Mouse (Mus musculus) intestine, embryonic 14.5 days (tissue): Measurements from ENCODE around the gene Fgf18. TPM values are rescaled to one million over a fixed set of nuclear protein-coding genes. Genes with fewer than 3 reads are reported as not detected.

ENCODE experiments used
- ATAC-seq: fragments of 200-750 bp; cut with Nextera tagmentation; replicated peaks from 2 replicates; pipeline ENCODE4 v1.8.0; 2017; ENCODE audit warnings: low read depth, moderate number of reproducible peaks, moderate TSS enrichment, moderate library complexity; ENCODE audit not compliant: low FRiP score, low TSS enrichment
- DNase-seq: peaks from one replicate; pipeline ENCODE4 v3.0.0-alpha.2; 2018; ENCODE audit warnings: low spot score
- H3K27ac ChIP-seq: fragments of 300-500 bp; sonication (generic); 2 replicates; pipeline ENCODE4 v1.5.1; 2014; ENCODE audit warnings: low read depth, mild to moderate bottlenecking, control low read depth
- H3K27me3 ChIP-seq: fragments of 300-500 bp; sonication (generic); replicated peaks from 2 replicates; pipeline ENCODE4 v1.6.1; 2014; ENCODE audit warnings: low read length, control low read depth; ENCODE audit not compliant: control insufficient read depth, insufficient read depth
- H3K36me3 ChIP-seq: fragments of 300-500 bp; sonication (generic); 2 replicates; pipeline ENCODE4 v1.6.1; 2014; ENCODE audit warnings: low read length, control low read depth; ENCODE audit not compliant: control insufficient read depth, insufficient read depth
- H3K4me1 ChIP-seq: fragments of 300-500 bp; sonication (generic); replicated peaks from 2 replicates; pipeline ENCODE4 v1.6.1; 2014; ENCODE audit warnings: low read length, control low read depth, mixed read lengths; ENCODE audit not compliant: control insufficient read depth, insufficient read depth
- H3K4me2 ChIP-seq: fragments of 300-500 bp; sonication (generic); 2 replicates; pipeline ENCODE4 v1.6.1; 2014; ENCODE audit warnings: low read length
- H3K4me3 ChIP-seq: fragments of 300-500 bp; sonication (generic); 2 replicates; pipeline ENCODE4 v1.5.1; 2014; ENCODE audit warnings: low read depth, low read length, control low read depth, mixed read lengths
- H3K9ac ChIP-seq: fragments of 300-500 bp; sonication (generic); 2 replicates; pipeline ENCODE4 v1.6.1; 2014; ENCODE audit warnings: mild to moderate bottlenecking, low read length
- H3K9me3 ChIP-seq: fragments of 300-500 bp; sonication (generic); 2 replicates; pipeline ENCODE4 v1.6.1; 2016; ENCODE audit warnings: low read length, control low read depth; ENCODE audit not compliant: control insufficient read depth
- WGBS: fragments of 180-500 bp; shearing (Covaris S2); extraction: QIAGEN DNeasy Blood & Tissue Kit; methylation state at CpG from one replicate; pipeline ENCODE4 v1.1.7; 2014; 5-methylcytosine and 5-hydroxymethylcytosine counted together
- polyA plus RNA-seq: library from polyadenylated mRNA; unstranded; fragments of >200 nt; fragmentation: Nextera tagmentation; extraction: Ambion mirVana; gene quantifications from 2 replicates; pipeline ENCODE4 v1.2.1, GENCODE M21; 2014

Fgf18 gene
- polyA plus RNA-seq, 1 experiment from 2014 or later, result 2.1 TPM

DNA sequence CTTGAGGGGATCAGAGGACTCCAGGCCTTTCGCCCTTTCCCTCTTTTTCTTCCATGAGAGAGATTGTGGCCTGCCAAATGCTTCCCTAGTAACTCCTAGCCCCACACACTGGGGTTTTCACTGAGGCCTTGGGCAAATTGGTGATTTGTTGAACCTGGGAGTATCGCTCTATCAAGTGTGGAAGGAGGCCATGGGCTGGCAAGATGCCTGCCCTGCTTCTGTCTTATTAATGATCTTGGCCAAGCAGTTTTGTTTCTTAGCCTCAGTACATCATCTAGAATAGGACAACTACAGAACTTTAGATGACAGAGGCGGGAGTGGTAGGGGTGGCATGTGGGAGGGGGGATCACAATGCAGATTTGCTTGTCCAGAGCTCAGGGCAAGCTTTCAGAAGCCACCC is 31.4 kb downstream of the Fgf18 start:
- DNase-seq (no peak), ATAC-seq (no peak)
- WGBS, result 91% methylated on average over 3 of the region's 3 CpGs

DNA sequence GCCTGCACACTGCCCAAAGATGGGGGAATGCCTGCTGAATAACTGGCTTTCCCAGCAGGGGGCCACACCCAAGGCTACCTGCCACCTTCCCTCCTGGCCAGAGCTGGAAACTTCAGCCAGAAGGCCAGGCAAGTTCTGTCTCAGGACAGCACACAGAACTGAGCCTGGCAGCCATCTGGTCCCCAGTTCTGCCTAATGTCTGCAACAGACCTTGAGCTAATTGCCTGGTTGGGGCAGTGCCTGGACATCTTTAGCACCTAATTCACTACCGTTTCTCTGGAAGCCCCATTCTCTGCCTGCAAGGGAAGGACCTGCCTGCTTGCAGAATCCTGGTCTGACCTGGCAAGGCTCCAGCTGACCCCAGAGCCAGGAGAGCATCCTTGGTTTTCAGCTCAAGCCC is 34.8 kb downstream of the Fgf18 start:
- H3K27ac ChIP-seq, result no peak overlapping the region
- no peaks in the 10 kb centered on the region for H3K27me3 ChIP-seq
- ATAC-seq (no peak), DNase-seq (no peak)
- H3K4me1 ChIP-seq, result no peaks in the 10 kb centered on the region
- no peaks in the 10 kb centered on the region for H3K36me3 ChIP-seq
- no peak overlapping the region for H3K4me2 ChIP-seq
- H3K9ac ChIP-seq, result no peak overlapping the region
- 19% methylated on average over 1 of the region's 1 CpGs for WGBS
- no peaks in the 10 kb centered on the region for H3K9me3 ChIP-seq
- H3K4me3 ChIP-seq, result no peak overlapping the region

More for the DNA sequence above, 31.4 kb downstream of the Fgf18 start:
- Histone ChIP-seq H3K36me3 (no peaks in the 10 kb centered on the region), H3K9ac (no peak overlapping the region), H3K27me3 (no peaks in the 10 kb centered on the region), H3K4me2 (no peak overlapping the region), H3K4me1 (no peaks in the 10 kb centered on the region), H3K9me3 (no peaks in the 10 kb centered on the region), H3K4me3 (no peak overlapping the region), H3K27ac (no peak overlapping the region)

DNA sequence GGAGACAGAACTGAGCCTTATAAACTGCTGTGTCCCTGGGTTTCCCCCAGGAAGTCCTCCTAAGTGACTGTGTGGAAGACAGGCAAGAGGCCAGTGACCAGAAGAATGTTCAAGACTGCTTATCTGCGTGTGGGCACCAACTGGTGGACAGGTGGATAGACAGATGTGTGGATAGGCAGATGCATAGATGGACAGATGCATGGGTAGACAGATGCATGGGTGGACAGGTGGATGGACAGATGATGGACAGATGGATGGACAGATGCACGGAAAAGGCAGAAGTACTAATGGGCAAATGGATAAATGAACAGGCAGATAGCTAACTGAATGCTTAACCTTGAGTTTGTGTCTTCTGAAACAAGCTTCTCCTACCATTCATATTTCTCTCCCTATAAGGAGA is 37.1 kb downstream of the Fgf18 start:
- Histone ChIP-seq H3K27me3 (no peaks in the 10 kb centered on the region), H3K4me3 (no peak overlapping the region), H3K36me3 (no peaks in the 10 kb centered on the region), H3K9me3 (no peaks in the 10 kb centered on the region), H3K9ac (no peak overlapping the region), H3K4me2 (no peak overlapping the region), H3K27ac (no peak overlapping the region), H3K4me1 (no peaks in the 10 kb centered on the region)
- ATAC-seq (no peak), DNase-seq (no peak)
- 80% methylated on average over 2 of the region's 2 CpGs for WGBS

DNA sequence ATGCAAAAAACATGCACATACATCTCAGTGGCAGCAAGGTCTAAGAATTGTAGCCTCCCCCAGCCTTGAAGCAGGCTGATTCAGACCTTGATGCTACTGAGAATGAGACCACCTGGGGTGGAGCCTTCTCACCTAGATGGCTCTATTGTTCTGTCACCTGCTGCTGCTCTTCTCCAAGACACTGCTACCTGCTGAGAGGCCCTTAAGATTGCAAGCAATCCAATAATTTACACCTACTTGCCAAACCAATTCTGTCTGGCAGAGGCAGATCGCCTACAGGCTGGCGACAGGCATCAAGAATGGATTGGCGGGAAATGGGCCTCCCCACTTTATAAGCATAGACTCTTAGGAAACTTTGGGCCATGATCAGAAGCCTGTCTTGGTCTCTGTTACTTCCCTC is 39.7 kb downstream of the Fgf18 start:
- Histone ChIP-seq H3K27ac (no peak overlapping the region), H3K4me3 (no peak overlapping the region), H3K9me3 (no peaks in the 10 kb centered on the region), H3K4me2 (no peak overlapping the region), H3K36me3 (no peaks in the 10 kb centered on the region), H3K27me3 (no peaks in the 10 kb centered on the region), H3K9ac (no peak overlapping the region), H3K4me1 (no peaks in the 10 kb centered on the region)
- WGBS, result 32% methylated on average over 3 of the region's 3 CpGs
- DNase-seq (no peak), ATAC-seq (no peak)

DNA sequence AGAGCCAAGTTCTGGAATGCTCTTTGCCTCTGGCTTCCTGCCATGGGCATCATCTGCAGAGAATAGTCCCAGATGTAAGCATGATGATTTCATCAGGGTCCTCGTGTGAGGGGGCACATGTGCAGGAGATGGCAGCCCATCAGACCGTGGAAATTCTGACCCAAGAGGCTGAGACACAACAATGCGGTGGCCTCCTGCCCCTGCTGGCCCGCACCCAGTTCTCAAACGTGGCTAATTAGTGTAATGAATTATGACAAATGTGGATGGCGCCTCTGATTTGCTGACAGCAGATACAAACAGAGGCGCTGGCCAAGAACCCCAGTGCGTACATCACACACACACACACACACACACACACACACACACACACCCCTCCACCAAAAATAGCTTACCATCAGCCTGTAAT is 42.3 kb downstream of the Fgf18 start:
- Histone ChIP-seq H3K27me3 (no peaks in the 10 kb centered on the region), H3K9me3 (no peaks in the 10 kb centered on the region), H3K4me1 (peaks cover 4% of the 10 kb centered on the region; the same call in 1 of the 2 replicates), H3K4me2 (no peak overlapping the region), H3K27ac (no peak overlapping the region), H3K4me3 (no peak overlapping the region), H3K36me3 (no peaks in the 10 kb centered on the region), H3K9ac (no peak overlapping the region)
- ATAC-seq (no peak), DNase-seq (no peak)
- WGBS, result 68% methylated on average over 8 of the region's 8 CpGs

DNA sequence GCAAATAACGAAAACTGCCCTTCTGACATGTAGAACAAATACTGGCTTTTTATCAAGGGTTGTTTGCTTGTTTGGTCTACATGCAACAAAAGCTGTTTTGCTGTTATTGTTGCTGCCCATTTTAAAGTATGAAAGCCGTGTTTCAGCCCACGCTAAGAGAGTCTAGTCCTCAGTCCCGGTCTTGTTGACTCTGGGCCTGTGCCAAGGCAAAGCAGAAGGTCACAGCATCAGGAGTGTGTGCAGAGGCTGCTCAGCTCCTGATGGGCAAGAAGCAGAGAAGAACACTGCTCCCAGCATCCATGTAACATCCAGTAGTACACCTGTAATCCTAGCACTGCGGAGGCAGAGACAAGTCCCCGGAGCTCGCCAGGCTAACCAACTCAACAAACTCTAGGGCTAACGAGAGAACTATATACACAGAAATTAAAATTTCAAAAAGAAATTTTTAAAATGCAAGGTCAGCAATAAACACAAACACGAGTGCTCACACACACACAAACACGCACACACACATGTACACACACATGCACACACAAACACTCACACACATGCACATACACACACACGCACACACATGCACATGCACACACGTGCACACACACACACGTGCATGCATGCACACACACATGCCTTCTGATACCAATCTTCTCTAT is 43.8 kb downstream of the Fgf18 start:
- Histone ChIP-seq H3K4me2 (no peak overlapping the region), H3K27ac (no peak overlapping the region), H3K4me3 (no peak overlapping the region), H3K9me3 (no peaks in the 10 kb centered on the region), H3K36me3 (no peaks in the 10 kb centered on the region), H3K4me1 (peaks cover 6% of the 10 kb centered on the region; the same call in 1 of the 2 replicates), H3K27me3 (no peaks in the 10 kb centered on the region), H3K9ac (no peak overlapping the region)
- DNase-seq (no peak), ATAC-seq (no peak)
- 88% methylated on average over 13 of the region's 13 CpGs for WGBS

DNA sequence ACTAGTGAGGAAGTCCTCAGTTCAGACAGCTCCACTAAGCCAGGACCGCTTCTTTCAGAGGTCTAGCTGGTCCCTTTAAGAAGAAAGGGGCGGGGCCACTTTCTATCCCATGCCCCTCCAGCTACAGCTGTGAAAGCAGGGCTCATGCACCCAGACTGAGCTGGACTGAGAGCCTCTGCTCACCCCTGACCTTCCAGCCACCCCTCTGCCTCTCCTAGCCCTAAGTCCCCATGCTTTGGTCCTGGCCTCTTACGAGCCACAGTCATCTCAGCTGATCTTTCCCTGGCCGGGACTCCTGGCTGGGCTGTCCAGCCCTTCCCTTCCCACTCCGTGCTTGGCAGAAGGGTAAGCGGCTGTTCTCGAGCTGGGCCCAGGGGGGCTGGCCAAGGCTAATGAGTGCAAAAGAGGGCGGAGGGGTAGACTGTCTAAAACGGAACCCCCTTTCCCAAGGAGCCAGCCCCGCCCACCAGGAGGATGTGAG is 47.1 kb downstream of the Fgf18 start:
- Histone ChIP-seq H3K27me3 (no peaks in the 10 kb centered on the region), H3K4me3 (peak overlapping the region; percentile 21), H3K9ac (no peak overlapping the region), H3K27ac (no peak overlapping the region), H3K9me3 (no peaks in the 10 kb centered on the region), H3K36me3 (no peaks in the 10 kb centered on the region), H3K4me2 (peak overlapping the region; percentile 42), H3K4me1 (peaks cover 6% of the 10 kb centered on the region; the same call in 1 of the 2 replicates)
- ATAC-seq (0 out of 2 replicates have a peak, but pooled peaks have one; percentile 19), DNase-seq (no peak)
- 25% methylated on average over 10 of the region's 10 CpGs for WGBS

DNA sequence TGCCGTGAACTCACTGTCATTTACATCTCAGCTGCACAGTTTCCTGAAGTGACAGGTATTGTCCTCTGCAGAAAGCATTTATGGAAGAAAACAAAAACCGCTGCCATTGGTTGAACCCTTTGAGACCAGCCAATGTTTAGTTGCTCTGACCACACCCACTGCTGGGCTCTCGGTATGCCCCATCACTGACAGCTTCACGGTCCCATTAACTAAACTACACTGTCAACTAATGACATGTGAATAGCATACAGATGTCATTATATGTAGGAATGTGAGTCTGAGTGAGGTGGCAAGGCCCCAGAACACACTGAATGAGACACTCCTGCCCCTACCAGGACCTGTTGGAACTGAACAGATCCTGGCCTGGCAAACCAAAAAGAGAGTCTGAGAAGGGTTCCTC is 47.8 kb downstream of the Fgf18 start:
- Histone ChIP-seq H3K9me3 (no peaks in the 10 kb centered on the region), H3K36me3 (no peaks in the 10 kb centered on the region), H3K4me1 (peaks cover 6% of the 10 kb centered on the region; the same call in 1 of the 2 replicates), H3K27me3 (no peaks in the 10 kb centered on the region), H3K4me2 (no peak overlapping the region), H3K4me3 (no peak overlapping the region), H3K9ac (no peak overlapping the region), H3K27ac (no peak overlapping the region)
- 73% methylated on average over 4 of the region's 4 CpGs for WGBS
- ATAC-seq, result no peak
- DNase-seq, result no peak

DNA sequence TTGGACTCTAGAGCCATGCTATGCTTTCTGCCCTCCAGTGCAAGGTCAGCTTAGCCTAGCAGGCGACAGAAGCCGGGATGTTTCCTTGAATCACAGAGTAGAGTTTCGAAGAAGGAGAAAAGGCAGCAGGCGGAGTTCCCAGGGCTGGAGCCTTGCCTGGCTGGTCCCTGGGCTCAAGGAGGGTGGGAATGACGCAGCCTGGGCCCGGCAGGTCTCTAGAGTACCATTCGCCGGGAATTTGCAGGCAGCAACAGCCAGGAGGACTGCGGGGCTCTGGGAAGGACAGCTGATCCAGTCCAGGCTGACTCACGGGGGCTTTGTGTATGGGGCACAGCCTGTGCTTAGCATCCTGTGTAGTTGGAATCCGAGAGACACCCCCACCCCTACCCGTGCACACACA is 48.8 kb downstream of the Fgf18 start:
- Histone ChIP-seq H3K9ac (no peak overlapping the region), H3K4me1 (peaks cover 6% of the 10 kb centered on the region; the same call in 1 of the 2 replicates), H3K27me3 (no peaks in the 10 kb centered on the region), H3K36me3 (no peaks in the 10 kb centered on the region), H3K4me3 (no peak overlapping the region), H3K27ac (no peak overlapping the region), H3K9me3 (no peaks in the 10 kb centered on the region), H3K4me2 (no peak overlapping the region)
- ATAC-seq (no peak), DNase-seq (no peak)
- WGBS, result 77% methylated on average over 12 of the region's 12 CpGs
